Mouse (Mus musculus): ENCODE measurements at regions not wholly inside any gene's neighbourhood (a gene's known extent, or its start where the extent isn't known, plus 50 kb on each side); places are given as distances from the start of the nearest gene placed in this dataset.

DNA sequence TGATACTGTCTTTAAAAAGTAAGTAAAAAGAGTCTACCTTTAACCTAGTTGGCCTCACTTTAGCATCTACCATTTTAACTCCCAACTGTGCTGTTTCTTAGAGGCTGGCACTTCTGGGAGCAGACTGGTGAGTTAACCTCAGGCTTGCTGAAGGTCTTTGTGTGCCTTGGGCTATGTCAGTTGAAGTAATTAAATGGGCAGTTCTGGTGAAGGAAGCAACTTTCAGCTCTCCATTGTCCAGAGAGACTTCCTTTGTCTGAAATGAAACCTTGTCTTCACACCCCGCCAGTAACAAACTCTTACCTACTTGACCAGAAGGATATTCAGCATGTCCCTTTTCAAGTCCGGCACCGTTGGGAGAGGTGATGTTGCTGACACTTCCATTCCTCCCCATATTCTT is 55.5 kb downstream of the Zfp281 start:
- TF ChIP-seq GATA4 (IDR thresholded peaks at IDR 0.05; ENCODE audit: insufficient replicate concordance, low read length), result no peak

DNA sequence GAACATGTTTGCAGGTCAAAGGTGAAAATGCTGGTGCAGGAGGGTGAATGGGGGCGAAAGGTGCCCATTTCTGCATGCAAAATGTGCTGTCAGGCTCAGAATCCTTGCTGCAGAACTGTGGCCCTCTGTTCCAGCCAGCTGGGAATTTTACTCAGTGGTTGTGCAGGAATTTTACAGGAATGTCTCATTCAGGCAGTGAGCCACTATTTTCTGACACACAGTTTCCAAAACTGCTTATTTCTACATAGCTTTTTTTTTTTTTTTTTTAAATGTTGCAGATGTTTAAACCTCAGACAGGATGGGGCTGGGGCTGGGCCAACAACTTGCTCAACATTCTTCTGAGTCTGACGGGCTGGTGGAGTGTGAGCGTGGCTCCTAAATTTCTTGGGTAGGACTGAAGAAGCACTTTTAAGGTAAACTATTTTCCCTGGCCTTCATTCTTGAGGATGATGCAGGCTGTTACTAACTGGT is 58.4 kb downstream of the Zfp281 start:
- TF ChIP-seq GATA4 (IDR thresholded peaks at IDR 0.05; ENCODE audit: insufficient replicate concordance, low read length), result no peak

DNA sequence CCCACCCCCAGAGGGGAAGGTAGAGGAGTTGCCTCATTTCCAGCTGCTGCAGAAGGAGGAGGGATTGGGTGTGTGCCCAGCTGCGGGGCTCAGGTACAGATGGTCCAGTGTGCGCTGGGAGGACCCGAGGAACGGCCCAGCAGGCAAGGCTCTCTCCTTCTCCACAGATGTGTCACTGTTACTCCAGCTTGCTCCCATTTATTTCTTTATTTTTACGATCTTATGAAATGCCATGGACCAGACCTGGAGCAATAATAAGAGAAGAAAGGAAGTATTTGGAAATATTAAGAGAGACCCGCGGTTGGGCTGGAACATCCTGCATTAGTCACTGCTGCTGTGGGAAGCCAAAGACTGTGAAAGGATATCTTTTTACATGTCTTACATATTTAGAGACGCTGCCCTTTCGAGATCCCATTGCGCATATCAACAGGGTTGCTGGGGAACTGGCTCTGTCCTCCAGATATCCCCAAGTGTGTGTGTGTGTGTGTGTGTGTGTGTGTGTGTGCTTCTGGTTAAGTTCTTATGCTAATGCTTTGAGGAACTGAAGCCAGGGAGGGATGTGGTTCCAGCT is 58.9 kb downstream of the Zfp281 start:
- peak; percentile 50; the same call in 1 of the 2 replicates for TF ChIP-seq GATA4 (IDR thresholded peaks at IDR 0.05; ENCODE audit: insufficient replicate concordance, low read length)

DNA sequence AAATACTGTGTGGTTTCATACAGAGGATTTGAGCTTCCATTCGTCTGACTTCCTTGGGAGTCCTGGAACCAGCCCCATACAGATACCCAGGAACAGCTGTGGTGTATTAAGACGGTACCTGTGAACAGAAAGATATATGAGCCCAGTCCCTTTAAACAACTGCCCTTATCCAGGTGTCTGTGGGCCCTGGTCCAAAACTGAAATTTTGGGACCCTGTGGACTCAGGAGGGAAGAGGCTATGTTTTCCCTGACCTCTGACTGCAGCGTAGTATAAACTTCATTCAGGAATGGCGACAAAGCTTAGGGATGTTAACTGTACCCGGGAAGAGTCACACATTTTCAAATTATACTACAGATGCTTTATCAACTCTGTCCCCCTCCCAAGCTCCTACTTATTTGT is 59.8 kb downstream of the Zfp281 start:
- no peak for TF ChIP-seq GATA4 (IDR thresholded peaks at IDR 0.05; ENCODE audit: insufficient replicate concordance, low read length)

DNA sequence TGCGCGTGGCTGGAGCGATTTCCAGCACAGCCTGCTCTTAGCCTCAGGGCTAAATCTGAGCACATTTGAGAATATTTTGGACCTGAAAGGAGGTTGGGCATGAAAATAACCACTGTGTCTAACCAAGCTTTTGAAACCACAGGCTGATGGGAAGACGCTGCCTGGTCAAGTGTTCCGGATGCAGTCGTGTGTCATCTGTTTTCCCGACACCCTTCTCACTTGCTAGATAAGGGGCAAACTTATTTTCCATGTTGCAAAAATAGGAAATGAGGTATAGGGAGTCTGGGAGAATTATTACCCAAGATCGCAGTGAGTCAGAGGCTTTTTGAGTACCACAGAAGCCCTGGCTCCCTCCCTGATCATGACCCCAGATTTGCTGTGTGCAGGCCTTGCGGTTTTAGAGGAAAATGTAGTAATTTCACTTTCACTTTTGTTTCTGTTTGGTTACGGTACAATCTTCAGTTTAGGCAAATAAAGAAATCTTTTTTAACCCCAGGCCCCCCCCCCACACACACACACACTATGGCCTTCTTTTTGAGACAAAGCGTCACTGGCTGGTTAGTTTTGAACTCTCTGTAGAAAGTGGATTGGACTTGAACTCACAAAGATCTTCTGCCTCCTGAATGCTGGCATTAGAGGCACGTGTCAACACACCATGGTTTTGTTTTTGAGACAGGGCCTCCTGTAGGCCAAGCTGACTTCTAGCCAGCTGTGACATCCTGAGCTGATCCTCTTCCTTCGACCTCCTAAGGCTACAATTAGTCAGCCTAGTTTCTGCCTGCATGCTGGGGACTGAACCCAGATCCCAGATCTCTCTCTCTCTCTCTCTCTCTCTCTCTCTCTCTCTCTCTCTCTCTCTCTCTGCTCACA is 60.7 kb downstream of the Zfp281 start:
- peak; percentile 79 for TF ChIP-seq GATA4 (IDR thresholded peaks at IDR 0.05; ENCODE audit: insufficient replicate concordance, low read length)

DNA sequence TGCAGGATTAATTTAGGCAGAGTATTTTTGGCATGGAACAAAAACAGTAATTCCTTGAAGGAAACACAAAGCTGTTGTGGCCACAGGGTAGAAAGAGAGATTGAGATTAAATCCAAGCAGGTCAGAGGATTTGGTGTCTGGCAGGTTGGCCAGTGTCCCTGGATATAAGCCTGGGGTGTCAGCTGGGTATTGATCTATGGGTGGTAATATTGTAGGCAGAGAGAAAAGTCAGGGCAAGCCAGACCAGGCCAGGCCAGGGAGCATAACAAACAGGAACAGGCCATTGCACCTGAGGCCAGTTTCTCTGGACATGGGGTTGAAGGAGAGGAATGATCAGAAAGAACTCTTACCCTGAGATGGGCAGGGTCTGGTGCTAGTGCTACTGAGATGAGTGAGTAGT is 61.8 kb downstream of the Zfp281 start:
- TF ChIP-seq GATA4 (IDR thresholded peaks at IDR 0.05; ENCODE audit: insufficient replicate concordance, low read length), result no peak

DNA sequence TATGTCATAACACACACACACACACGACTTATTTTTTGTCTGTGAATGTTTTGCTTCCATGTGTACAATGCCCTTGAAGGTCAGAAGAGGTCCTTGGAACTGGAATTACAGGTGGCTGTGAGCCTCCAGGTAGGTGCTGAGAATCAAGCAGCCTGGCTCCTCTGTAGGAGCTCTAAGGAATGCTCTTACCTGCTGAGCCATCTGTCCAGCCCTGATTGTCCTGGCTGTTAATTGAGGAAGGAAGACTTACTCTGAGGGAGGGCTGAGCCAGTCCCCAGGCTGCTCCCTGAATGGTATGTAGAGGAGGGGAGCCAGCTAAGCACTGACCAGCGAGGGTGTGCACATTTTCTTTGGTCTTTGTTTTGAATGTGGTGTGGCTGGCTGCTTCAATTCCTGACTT is 65.4 kb downstream of the Zfp281 start:
- TF ChIP-seq GATA4 (IDR thresholded peaks at IDR 0.05; ENCODE audit: insufficient replicate concordance, low read length), result no peak

DNA sequence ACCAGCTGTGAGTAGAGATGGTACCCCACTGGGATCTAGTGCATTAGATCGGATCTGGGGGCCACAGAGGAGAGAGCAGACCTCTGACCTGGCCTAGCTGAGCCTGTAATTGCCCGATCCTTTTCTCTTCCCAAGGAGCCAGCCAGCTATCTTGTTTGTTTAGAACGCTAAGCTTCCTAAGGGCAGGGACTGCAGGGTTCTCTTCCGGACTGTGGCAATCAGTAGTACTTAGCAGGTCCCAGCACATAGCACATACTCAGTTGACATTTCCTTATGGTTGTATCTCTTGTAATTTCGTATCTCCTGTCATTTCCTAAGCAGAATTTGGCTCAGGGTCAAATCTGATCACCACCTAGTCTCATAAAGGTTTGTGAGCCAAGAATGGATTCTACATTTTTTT is 68.7 kb downstream of the Zfp281 start:
- TF ChIP-seq GATA4 (IDR thresholded peaks at IDR 0.05; ENCODE audit: insufficient replicate concordance, low read length), result peak; percentile 86

DNA sequence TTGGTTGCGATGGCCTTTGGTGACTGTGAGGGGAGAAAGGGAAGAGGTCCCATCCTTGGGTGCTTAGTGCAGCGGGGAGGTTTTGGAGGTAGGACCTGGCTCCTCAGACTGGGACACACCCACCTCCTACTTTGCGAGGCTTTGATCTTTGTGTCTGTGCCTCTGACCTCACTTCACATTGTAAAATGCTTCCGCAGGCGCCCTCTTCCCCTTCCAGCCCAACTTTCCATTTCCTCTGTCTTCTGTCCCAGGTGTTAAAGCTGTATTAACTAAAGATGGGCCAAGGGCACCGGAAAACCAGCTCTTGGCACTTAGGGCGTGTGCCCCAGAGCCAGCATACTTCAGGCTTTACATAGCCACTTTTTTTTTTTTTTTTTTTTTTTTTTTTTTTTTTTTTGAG is 70.3 kb downstream of the Zfp281 start:
- TF ChIP-seq GATA4 (IDR thresholded peaks at IDR 0.05; ENCODE audit: insufficient replicate concordance, low read length), result no peak

DNA sequence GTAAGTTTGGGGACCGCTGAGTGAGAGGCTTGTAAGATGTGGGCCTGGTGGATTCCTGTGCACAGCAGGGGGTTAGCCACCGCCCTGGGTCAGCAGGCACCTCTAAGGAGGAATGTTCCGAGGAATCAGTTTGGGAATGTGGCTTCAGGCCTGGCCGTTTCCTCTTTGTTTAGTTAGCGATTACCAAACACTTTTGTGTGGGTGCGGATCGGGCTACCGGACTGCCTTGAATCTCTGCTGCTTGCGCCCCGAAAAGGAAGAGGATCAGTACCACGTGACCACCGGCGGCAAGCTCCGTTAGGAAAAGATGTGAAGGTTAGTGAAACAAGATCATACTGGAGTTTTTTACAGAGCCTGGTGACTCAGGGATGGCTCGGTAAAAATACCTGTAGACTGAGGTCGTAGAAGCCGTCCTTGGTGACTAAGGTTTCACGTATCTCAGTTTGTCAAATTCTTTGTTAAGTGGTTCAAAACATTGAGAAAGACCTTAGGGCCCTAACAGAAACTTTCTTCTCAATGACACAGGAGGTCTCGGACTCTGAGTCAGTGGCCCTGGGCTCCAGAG is 71.5 kb downstream of the Zfp281 start:
- TF ChIP-seq GATA4 (IDR thresholded peaks at IDR 0.05; ENCODE audit: insufficient replicate concordance, low read length), result no peak

DNA sequence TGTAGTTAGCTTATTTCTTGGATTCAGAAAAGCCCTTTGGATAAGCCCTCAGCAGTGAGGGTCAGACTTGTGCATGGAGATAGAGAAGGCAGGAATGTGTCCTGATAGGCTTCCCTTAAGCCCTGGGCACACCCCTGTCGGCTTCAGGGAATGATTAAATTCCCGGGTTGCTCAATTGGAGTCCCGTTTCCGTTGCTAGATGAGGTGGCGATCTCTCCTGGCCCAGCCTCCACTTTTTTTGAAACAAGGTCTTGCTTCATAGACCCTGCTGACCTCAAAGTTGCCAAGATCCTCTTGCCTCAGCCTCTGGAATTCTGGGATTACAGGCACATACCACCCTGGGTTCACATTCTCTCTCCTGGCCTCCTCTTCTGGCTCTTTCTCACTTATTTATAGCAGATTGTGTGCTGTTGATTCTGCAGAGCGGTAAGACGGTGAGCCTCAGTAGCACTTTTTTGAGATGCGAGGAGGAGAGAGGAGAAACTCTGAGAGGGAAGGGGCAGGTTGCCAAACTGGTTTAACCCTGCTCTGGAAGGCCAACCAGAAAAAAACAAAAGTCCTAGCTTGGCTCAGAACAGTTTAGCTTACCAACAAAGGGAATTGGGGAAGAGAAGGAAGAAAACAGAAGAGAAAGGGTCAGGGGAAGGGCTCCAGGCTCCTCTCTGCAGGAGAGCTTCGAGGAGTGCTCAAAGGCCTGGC is 73.9 kb downstream of the Zfp281 start:
- 0 out of 2 replicates have a peak, but pooled peaks have one; percentile 29 for TF ChIP-seq GATA4 (IDR thresholded peaks at IDR 0.05; ENCODE audit: insufficient replicate concordance, low read length)

DNA sequence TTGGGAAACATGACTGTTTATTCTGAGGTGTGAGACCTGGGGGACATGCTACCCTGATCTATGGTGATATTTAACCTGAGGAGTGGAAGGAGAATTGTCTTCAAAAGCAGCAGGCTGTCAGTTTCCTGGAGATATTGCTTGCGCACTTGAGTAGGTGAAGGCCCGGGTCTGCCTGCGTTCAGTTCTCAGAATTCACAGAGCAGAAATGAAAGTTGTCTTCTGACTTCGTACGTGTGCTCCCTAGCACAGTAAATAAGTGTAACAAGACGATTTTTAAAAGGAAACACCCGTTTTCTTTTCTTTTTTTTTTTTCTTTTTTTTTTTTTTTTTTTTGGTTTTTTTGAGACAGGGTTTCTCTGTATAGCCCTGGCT is 74.4 kb downstream of the Zfp281 start:
- no peak for TF ChIP-seq GATA4 (IDR thresholded peaks at IDR 0.05; ENCODE audit: insufficient replicate concordance, low read length)

DNA sequence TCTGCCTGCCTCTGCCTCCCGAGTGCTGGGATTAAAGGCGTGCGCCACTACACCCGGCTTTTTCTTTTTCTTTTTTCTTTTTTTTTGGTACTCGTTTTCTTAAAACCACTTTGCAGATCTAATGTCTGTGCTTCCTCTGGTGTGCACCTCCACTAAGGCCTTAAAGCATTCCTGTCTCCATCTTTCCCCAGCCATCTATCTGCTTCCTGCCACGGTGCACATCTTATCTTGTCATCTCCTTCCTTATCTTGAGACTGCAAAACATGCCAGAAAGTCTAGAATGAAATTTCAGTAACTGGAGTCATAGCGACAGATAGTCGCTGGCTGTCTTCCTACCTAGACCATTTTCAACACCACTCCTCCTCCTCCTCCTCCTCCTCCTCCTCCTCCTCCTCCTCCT is 74.9 kb downstream of the Zfp281 start:
- TF ChIP-seq GATA4 (IDR thresholded peaks at IDR 0.05; ENCODE audit: insufficient replicate concordance, low read length), result no peak

DNA sequence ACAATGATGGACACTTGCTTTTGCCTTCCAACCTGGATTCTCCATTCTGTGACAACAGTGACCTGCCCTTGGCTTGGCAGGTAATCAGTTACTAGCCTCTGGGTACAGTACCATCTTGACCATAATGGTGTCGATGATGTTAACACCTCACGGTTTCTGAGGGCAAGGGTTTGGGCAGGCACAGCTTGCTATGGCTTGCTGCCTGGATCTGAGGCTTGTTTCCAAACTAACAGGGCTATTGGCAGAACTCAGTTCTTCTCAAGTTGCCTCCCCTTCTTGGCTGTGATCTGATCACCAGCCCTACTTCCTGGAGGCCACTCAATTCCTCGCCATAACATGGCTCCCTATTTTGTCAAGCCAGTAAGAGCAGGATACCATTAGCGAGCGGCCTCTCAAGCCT is 79.4 kb downstream of the Zfp281 start:
- no peak for TF ChIP-seq GATA4 (IDR thresholded peaks at IDR 0.05; ENCODE audit: insufficient replicate concordance, low read length)

DNA sequence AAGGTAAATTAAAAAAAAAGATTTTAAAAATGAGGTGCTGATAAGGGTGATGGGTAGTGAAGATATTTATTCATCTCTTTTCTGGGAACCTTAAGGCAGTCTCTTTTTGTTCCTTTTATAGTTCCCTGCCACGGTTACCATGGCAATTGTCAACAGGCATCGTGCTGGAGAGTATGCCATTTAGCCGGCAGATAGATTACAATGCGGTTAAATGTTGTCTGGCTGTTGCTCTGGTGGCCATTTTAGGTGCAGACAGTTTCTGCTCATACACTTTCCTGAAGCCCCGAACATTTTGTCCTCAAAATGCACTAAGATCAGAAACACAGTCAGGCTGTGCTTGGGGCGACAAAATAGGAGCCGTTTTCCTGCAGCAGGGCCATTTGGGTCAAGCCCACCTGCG is 81.8 kb downstream of the Zfp281 start:
- no peak for TF ChIP-seq GATA4 (IDR thresholded peaks at IDR 0.05; ENCODE audit: insufficient replicate concordance, low read length)

DNA sequence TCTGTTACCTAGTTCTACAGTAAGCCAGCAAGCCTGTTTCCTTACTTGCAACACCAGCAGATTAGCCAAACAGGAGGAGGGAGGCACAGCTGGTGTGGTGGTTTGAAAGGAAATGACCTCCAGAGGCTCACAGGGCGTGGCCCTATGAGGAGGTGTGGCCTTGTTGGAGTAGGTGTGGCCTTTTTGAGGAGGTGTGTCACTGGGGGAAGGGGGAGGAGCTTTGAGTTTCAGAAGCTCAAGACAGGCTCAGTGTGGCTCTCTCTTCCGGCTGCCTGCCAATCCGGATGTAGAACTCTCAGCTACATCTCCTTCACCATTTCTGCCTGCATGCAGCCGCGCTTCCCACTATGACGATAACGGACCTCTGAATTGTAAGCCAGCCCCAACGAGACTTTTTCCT is 82.7 kb downstream of the Zfp281 start:
- no peak for TF ChIP-seq GATA4 (IDR thresholded peaks at IDR 0.05; ENCODE audit: insufficient replicate concordance, low read length)

Data from liver, adult (tissue).